Mouse (Mus musculus): ENCODE measurements at regions not wholly inside any gene's neighbourhood (a gene's known extent, or its start where the extent isn't known, plus 50 kb on each side); places are given as distances from the start of the nearest gene placed in this dataset.

- no peak for DNase-seq (ENCODE audit: low spot score in 2 of 2)
These were observed 470.7 kb downstream of the Rps29 start for GRCm38 (mm10) chr12:68688262-68688661.

GRCm38 (mm10) chr12:68683897-68684296 is 475.1 kb downstream of the Rps29 start:
- no peak for DNase-seq (ENCODE audit: low spot score in 2 of 2)

GRCm38 (mm10) chr12:68683176-68683575 is 475.8 kb downstream of the Rps29 start:
- DNase-seq (ENCODE audit: low spot score in 2 of 2): no peak

GRCm38 (mm10) chr12:68680668-68681067 is 478.3 kb downstream of the Rps29 start:
- DNase-seq (ENCODE audit: low spot score in 2 of 2): no peak

- no peak for DNase-seq (ENCODE audit: low spot score in 2 of 2)
These were observed 482.8 kb downstream of the Rps29 start for GRCm38 (mm10) chr12:68676096-68676775.

- DNase-seq (ENCODE audit: low spot score in 2 of 2): no peak
These were observed 487.0 kb downstream of the Rps29 start for GRCm38 (mm10) chr12:68672011-68672410.

- DNase-seq (ENCODE audit: low spot score in 2 of 2): no peak
These were observed 512.9 kb downstream of the Rps29 start for GRCm38 (mm10) chr12:68645901-68646585.

- DNase-seq (ENCODE audit: low spot score in 2 of 2): peak in 1 of 2 experiments; percentile 10
These were observed 515.3 kb downstream of the Rps29 start for GRCm38 (mm10) chr12:68643671-68644070.

GRCm38 (mm10) chr12:68632441-68632840 is 526.5 kb downstream of the Rps29 start:
- DNase-seq (ENCODE audit: low spot score in 2 of 2): no peak

- DNase-seq (ENCODE audit: low spot score in 2 of 2): no peak
These were observed 540.6 kb downstream of the Rps29 start for GRCm38 (mm10) chr12:68618337-68618736.

- no peak for DNase-seq (ENCODE audit: low spot score in 2 of 2)
These were observed 553.5 kb downstream of the Rps29 start for GRCm38 (mm10) chr12:68605417-68606000.

GRCm38 (mm10) chr12:68604524-68605299 is 554.3 kb downstream of the Rps29 start:
- no peak for DNase-seq (ENCODE audit: low spot score in 2 of 2)

- DNase-seq (ENCODE audit: low spot score in 2 of 2): no peak
These were observed 556.3 kb downstream of the Rps29 start for GRCm38 (mm10) chr12:68602682-68603081.

GRCm38 (mm10) chr12:68601366-68601765 is 557.6 kb downstream of the Rps29 start:
- DNase-seq (ENCODE audit: low spot score in 2 of 2): no peak

- peak in 1 of 2 experiments; percentile 16 for DNase-seq (ENCODE audit: low spot score in 2 of 2)
These were observed 559.0 kb downstream of the Rps29 start for GRCm38 (mm10) chr12:68599681-68600596.

- no peak for DNase-seq (ENCODE audit: low spot score in 2 of 2)
These were observed 559.9 kb downstream of the Rps29 start for GRCm38 (mm10) chr12:68599016-68599616.

- no peak for DNase-seq (ENCODE audit: low spot score in 2 of 2)
These were observed 573.5 kb downstream of the Rps29 start for GRCm38 (mm10) chr12:68585524-68585872.

- no peak for DNase-seq (ENCODE audit: low spot score in 2 of 2)
These were observed 574.0 kb downstream of the Rps29 start for GRCm38 (mm10) chr12:68584786-68585523.

GRCm38 (mm10) chr12:68579909-68580308 is 579.1 kb downstream of the Rps29 start:
- DNase-seq (ENCODE audit: low spot score in 2 of 2): no peak

- DNase-seq (ENCODE audit: low spot score in 2 of 2): no peak
These were observed 581.5 kb downstream of the Rps29 start for GRCm38 (mm10) chr12:68577453-68577852.

Data from frontal cortex, postnatal 36 days (tissue).